Mouse (Mus musculus) liver, embryonic 12.5 days (tissue): Measurements from ENCODE around the gene Tpcn2. TPM values are rescaled to one million over a fixed set of nuclear protein-coding genes. Genes with fewer than 3 reads are reported as not detected.

Source experiments
- ATAC-seq: fragments of 200-750 bp; cut with Nextera tagmentation; 2 replicates; pipeline ENCODE4 v1.8.0; 2017; ENCODE audit warnings: moderate number of reproducible peaks, mild to moderate bottlenecking, moderate library complexity
- H3K27ac ChIP-seq: fragments of 300-500 bp; sonication (generic); 2 replicates; pipeline ENCODE4 v1.5.1; 2016; ENCODE audit warnings: mild to moderate bottlenecking
- H3K27me3 ChIP-seq: fragments of 300-500 bp; sonication (generic); replicated peaks from 2 replicates; pipeline ENCODE4 v1.6.1; 2016; ENCODE audit warnings: mild to moderate bottlenecking, moderate library complexity
- H3K36me3 ChIP-seq: fragments of 300-500 bp; sonication (generic); 2 replicates; pipeline ENCODE4 v1.6.1; 2016; ENCODE audit warnings: mild to moderate bottlenecking, moderate library complexity
- H3K4me1 ChIP-seq: fragments of 300-500 bp; sonication (generic); 2 replicates; pipeline ENCODE4 v1.6.1; 2016
- H3K4me2 ChIP-seq: fragments of 300-500 bp; sonication (generic); 2 replicates; pipeline ENCODE4 v1.6.1; 2016; ENCODE audit warnings: mild to moderate bottlenecking, moderate library complexity
- H3K4me3 ChIP-seq: fragments of 300-500 bp; sonication (generic); 2 replicates; pipeline ENCODE4 v1.5.1; 2016; ENCODE audit warnings: mild to moderate bottlenecking, moderate library complexity
- H3K9ac ChIP-seq: fragments of 300-500 bp; sonication (generic); 2 replicates; pipeline ENCODE4 v1.6.1; 2016; ENCODE audit warnings: mild to moderate bottlenecking, moderate library complexity
- H3K9me3 ChIP-seq: fragments of 300-500 bp; sonication (generic); replicated peaks from 2 replicates; pipeline ENCODE4 v1.6.1; 2016; ENCODE audit warnings: mild to moderate bottlenecking, moderate library complexity
- WGBS: fragments of 180-500 bp; shearing (Covaris S2); methylation state at CpG from one replicate; pipeline ENCODE4 v1.1.7; 2016; ENCODE audit not compliant: insufficient replicate concordance; 5-methylcytosine and 5-hydroxymethylcytosine counted together
- polyA plus RNA-seq: library from polyadenylated mRNA; unstranded; fragments of >200 nt; fragmentation: Nextera tagmentation; extraction: Ambion mirVana; gene quantifications from 2 replicates; pipeline ENCODE4 v1.2.1, GENCODE M21; 2016

The Tpcn2 gene
- polyA plus RNA-seq, 1 experiment from 2014 or later, result 2.9 TPM

- Histone ChIP-seq H3K4me1 (no peaks in the 10 kb centered on the region), H3K9ac (no peak overlapping the region), H3K4me3 (no peak overlapping the region), H3K36me3 (no peaks in the 10 kb centered on the region), H3K4me2 (no peak overlapping the region), H3K9me3 (no peaks in the 10 kb centered on the region), H3K27me3 (no peaks in the 10 kb centered on the region), H3K27ac (no peak overlapping the region)
- WGBS, result 50% methylated on average over 13 of the region's 13 CpGs
- no peak for ATAC-seq
Observed at GRCm38 (mm10) chr7:145159283-145160240, 124.2 kb downstream of the Tpcn2 start.

- Histone ChIP-seq H3K36me3 (no peaks in the 10 kb centered on the region), H3K4me2 (no peak overlapping the region), H3K27ac (no peak overlapping the region), H3K4me1 (no peaks in the 10 kb centered on the region), H3K27me3 (no peaks in the 10 kb centered on the region), H3K9me3 (no peaks in the 10 kb centered on the region), H3K4me3 (no peak overlapping the region), H3K9ac (no peak overlapping the region)
- WGBS, result 55% methylated on average over 4 of the region's 4 CpGs
- ATAC-seq, result no peak
Observed at GRCm38 (mm10) chr7:145155666-145156065, 128.1 kb downstream of the Tpcn2 start.

- Histone ChIP-seq H3K27me3 (no peaks in the 10 kb centered on the region), H3K27ac (no peak overlapping the region), H3K9me3 (no peaks in the 10 kb centered on the region), H3K9ac (no peak overlapping the region), H3K4me3 (no peak overlapping the region), H3K36me3 (no peaks in the 10 kb centered on the region), H3K4me1 (no peaks in the 10 kb centered on the region), H3K4me2 (no peak overlapping the region)
- no peak for ATAC-seq
- WGBS, result 31% methylated on average over 1 of the region's 1 CpGs
Observed at GRCm38 (mm10) chr7:145154066-145154465, 129.7 kb downstream of the Tpcn2 start.

GRCm38 (mm10) chr7:145151845-145152244 is 132.0 kb downstream of the Tpcn2 start:
- Histone ChIP-seq H3K36me3 (no peaks in the 10 kb centered on the region), H3K9ac (no peak overlapping the region), H3K4me2 (no peak overlapping the region), H3K9me3 (no peaks in the 10 kb centered on the region), H3K27ac (no peak overlapping the region), H3K4me3 (no peak overlapping the region), H3K27me3 (no peaks in the 10 kb centered on the region), H3K4me1 (no peaks in the 10 kb centered on the region)
- no peak for ATAC-seq
- WGBS, result 44% methylated on average over 3 of the region's 3 CpGs

- Histone ChIP-seq H3K9ac (no peak overlapping the region), H3K27ac (no peak overlapping the region)
Observed at GRCm38 (mm10) chr7:145148902-145149301, 134.9 kb downstream of the Tpcn2 start.

GRCm38 (mm10) chr7:145147973-145148698 is 135.7 kb downstream of the Tpcn2 start:
- Histone ChIP-seq H3K27me3 (no peaks in the 10 kb centered on the region; the same call in 1 of the 2 replicates), H3K4me2 (no peak overlapping the region), H3K9ac (no peak overlapping the region), H3K27ac (no peak overlapping the region), H3K36me3 (no peaks in the 10 kb centered on the region), H3K4me3 (no peak overlapping the region), H3K4me1 (no peaks in the 10 kb centered on the region), H3K9me3 (no peaks in the 10 kb centered on the region)
- 66% methylated on average over 5 of the region's 5 CpGs for WGBS
- no peak for ATAC-seq

More at GRCm38 (mm10) chr7:145148902-145149301, 134.9 kb downstream of the Tpcn2 start:
- H3K27me3 ChIP-seq, result no peaks in the 10 kb centered on the region
- WGBS, result 31% methylated on average over 4 of the region's 4 CpGs
- H3K4me3 ChIP-seq, result no peak overlapping the region
- H3K4me2 ChIP-seq, result no peak overlapping the region
- ATAC-seq, result no peak
- no peaks in the 10 kb centered on the region for H3K36me3 ChIP-seq
- H3K4me1 ChIP-seq, result no peaks in the 10 kb centered on the region
- no peaks in the 10 kb centered on the region for H3K9me3 ChIP-seq

GRCm38 (mm10) chr7:145146252-145146930 is 137.4 kb downstream of the Tpcn2 start:
- H3K4me3 ChIP-seq, result no peak overlapping the region
- H3K27me3 ChIP-seq, result no peaks in the 10 kb centered on the region; the same call in 1 of the 2 replicates
- no peak overlapping the region for H3K9ac ChIP-seq
- H3K27ac ChIP-seq, result no peak overlapping the region
- H3K4me2 ChIP-seq, result no peak overlapping the region
- no peaks in the 10 kb centered on the region for H3K4me1 ChIP-seq
- H3K9me3 ChIP-seq, result no peaks in the 10 kb centered on the region
- H3K36me3 ChIP-seq, result no peaks in the 10 kb centered on the region
- ATAC-seq, result no peak

GRCm38 (mm10) chr7:145143502-145144070 is 140.2 kb downstream of the Tpcn2 start:
- Histone ChIP-seq H3K9ac (no peak overlapping the region), H3K4me2 (no peak overlapping the region), H3K4me3 (no peak overlapping the region), H3K9me3 (no peaks in the 10 kb centered on the region; the same call in 1 of the 2 replicates), H3K36me3 (no peaks in the 10 kb centered on the region), H3K27me3 (no peaks in the 10 kb centered on the region; the same call in 1 of the 2 replicates), H3K27ac (no peak overlapping the region), H3K4me1 (no peaks in the 10 kb centered on the region)
- WGBS, result 43% methylated on average over 3 of the region's 3 CpGs
- no peak for ATAC-seq

GRCm38 (mm10) chr7:145140656-145141055 is 143.2 kb downstream of the Tpcn2 start:
- no peaks in the 10 kb centered on the region for H3K36me3 ChIP-seq
- 34% methylated on average over 2 of the region's 2 CpGs for WGBS
- no peak overlapping the region for H3K27ac ChIP-seq
- no peak overlapping the region for H3K4me3 ChIP-seq
- H3K27me3 ChIP-seq, result no peaks in the 10 kb centered on the region; the same call in 1 of the 2 replicates
- H3K4me1 ChIP-seq, result no peaks in the 10 kb centered on the region
- no peak overlapping the region for H3K4me2 ChIP-seq
- no peak for ATAC-seq
- no peaks in the 10 kb centered on the region; the same call in 1 of the 2 replicates for H3K9me3 ChIP-seq
- H3K9ac ChIP-seq, result no peak overlapping the region

GRCm38 (mm10) chr7:145139576-145139975 is 144.2 kb downstream of the Tpcn2 start:
- no peaks in the 10 kb centered on the region; the same call in 1 of the 2 replicates for H3K27me3 ChIP-seq
- ATAC-seq, result no peak
- no peak overlapping the region for H3K9ac ChIP-seq
- no peaks in the 10 kb centered on the region for H3K4me1 ChIP-seq
- no peaks in the 10 kb centered on the region for H3K36me3 ChIP-seq
- no peak overlapping the region for H3K4me2 ChIP-seq
- H3K27ac ChIP-seq, result no peak overlapping the region
- WGBS, result 69% methylated on average over 3 of the region's 3 CpGs
- H3K4me3 ChIP-seq, result no peak overlapping the region
- no peaks in the 10 kb centered on the region; the same call in 1 of the 2 replicates for H3K9me3 ChIP-seq

- 48% methylated on average over 1 of the region's 1 CpGs for WGBS
- Histone ChIP-seq H3K4me3 (no peak overlapping the region), H3K4me2 (no peak overlapping the region), H3K27ac (no peak overlapping the region), H3K9ac (no peak overlapping the region), H3K9me3 (no peaks in the 10 kb centered on the region; the same call in 1 of the 2 replicates), H3K27me3 (no peaks in the 10 kb centered on the region; the same call in 1 of the 2 replicates), H3K4me1 (no peaks in the 10 kb centered on the region), H3K36me3 (no peaks in the 10 kb centered on the region)
- no peak for ATAC-seq
Observed at GRCm38 (mm10) chr7:145139100-145139499, 144.7 kb downstream of the Tpcn2 start.
